Mouse (Mus musculus): ENCODE results near the gene Taf4.

GRCm38 (mm10) chr2:179912911-179913310 lies 63.5 kb downstream of the Taf4 start:
- TF ChIP-seq POLR2A (IDR thresholded peaks at IDR 0.05; ENCODE audit: low read depth, low read length) (no peak), CTCF (IDR thresholded peaks at IDR 0.05; ENCODE audit: extremely low read depth, insufficient read depth, insufficient read length, insufficient replicate concordance) (no peak)

Measured in spleen, adult 2 months (tissue).